Mouse (Mus musculus) spleen, postnatal 36 days (tissue): Measurements from ENCODE around the gene Zfp592.

ENCODE experiments used
- DNase-seq, 2 experiments: peaks; one replicate each; pipeline ENCODE4 v3.0.0; 2022; ENCODE audit warnings: low spot score in 2 of 2, mixed read lengths in 1 of 2

The Zfp592 gene

DNA sequence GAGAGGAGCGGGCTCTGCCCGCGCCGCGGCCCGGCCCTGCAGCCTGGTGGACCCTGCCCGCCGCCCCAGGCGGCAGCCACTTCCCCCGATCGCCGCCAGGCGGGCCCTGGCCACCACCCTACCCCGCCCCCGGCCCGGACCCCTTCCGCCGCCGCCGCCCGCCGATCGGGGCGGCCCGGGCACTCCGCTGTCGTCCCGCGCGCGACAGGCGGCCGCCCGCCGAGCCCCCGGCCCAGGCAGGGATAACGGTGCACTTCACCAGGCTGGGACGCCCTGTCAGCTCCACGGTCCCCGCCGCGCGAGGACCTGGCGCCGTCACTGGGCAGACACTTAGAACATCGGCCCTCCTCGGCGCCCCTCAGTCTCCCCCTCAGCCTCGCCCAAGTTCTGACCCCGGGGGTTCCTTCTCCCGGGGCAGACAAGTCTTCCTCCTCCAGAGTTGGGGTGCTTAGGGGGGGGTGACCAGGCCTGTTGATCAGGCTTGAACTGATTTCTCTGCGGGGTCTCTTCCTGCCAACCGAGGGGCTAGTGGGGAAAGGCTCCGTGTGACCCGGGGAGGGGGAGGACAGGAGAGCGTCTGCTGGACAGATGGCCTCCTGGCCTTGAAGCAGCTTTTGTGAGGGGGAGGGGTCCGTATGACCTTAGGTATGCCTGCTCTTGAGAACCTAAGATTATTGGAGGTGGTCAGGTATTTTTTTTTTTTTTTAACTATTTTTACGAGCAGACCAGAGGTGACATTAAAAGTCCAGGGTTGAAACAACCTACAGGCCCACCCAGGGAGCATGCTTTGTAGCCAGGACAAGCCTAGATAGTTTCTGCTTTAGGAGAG lies 567 bp downstream of the Zfp592 start:
- no peak for DNase-seq

DNA sequence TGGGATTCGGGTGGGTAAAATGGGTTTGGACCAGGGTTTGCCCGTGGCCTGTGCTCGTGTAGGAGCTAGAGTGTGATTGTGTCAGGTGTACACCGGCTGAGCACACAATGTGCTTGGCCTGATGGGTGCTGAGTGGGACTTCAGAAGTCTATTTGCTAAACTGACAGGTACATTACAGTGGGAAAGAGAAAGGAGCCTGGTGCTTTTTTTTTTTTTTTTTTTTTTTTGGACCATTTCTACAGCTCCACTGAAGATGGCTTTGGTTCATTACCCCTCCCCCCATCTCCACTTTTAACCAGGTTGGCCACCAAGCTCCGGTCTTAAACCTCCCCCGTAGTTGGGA lies 1.2 kb downstream of the Zfp592 start:
- DNase-seq = peak in 1 of 2 experiments; percentile 18

DNA sequence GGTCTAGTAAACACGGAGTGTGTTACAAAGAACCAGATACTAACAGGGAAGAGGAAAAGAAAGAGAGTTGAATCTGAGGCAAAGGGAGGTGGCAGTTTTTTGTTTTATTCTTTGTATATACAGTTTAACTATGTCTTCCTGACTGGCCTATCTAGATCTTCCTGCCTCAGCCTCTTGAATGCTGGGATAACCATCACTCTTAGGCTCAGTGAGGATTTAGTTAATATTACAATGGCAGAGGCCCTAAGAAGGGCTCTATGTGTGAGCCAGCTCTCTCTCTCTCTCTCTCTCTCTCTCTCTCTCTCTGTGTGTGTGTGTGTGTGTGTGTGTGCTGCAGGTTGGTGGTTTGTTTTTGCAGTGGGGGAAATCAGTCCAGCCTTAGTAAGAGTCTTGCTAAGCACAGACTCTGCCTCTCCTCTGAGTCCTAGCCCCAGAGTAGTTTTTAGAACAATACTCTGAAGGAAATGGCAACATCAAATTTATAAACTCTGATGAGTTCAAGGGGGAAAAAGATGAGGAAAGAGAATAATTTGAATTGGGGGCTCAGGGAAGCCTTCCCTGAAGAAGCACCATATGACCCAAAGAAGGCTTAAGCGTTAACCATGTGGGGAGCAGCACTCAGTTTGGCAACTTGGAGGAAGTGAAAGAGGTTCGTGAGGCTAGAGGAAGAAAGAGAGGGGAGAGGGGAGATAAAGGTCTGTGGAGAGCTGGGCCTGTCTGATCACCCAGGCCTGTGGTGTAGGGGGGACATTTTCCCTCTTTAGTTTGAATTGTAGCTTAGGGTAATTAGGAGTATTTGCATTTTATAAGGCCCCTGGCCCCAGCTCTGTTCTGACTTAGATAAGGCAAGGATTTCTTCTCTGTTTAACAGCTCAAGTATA lies 2.0 kb downstream of the Zfp592 start:
- DNase-seq = peak; percentile 58 to 69

DNA sequence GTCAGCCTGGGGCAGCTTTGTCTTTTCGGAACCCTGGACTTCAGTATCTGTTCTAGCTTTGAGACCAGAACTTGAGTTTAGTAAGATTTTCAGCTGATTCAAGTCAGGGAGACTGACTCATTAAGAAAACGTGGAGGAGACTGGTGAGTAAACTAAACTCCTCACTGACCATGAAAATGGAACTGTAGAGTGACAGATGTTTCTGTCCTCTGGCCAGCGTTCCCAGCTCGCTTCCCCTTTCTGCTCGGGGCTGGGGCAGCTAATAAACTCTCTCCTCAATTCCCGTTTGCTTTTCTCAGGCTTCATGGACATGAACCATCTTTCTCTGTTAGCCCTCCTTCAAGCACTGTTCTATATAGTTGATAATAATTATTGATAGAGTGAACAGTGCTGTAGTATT lies 4.3 kb downstream of the Zfp592 start:
- peak; percentile 56 for DNase-seq

DNA sequence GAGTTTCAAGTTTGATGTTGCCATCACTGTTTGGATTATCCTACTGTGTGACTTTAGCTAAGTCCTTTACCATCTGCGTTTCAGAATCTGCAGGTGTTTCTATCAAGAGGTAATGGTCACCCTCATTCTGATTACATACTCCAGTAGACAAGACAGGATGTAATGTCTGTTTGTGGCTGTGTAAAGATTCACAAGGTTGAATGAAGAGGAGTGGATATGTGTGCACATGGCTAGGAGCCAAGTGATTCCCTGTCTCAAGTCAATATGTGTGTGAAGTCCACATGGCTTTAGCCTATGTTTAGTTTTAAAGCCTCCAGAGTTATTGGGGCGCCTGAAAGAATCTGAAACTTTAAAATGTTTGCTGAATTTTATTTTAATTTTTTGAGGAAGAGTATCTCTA lies 6.1 kb downstream of the Zfp592 start:
- no peak for DNase-seq

DNA sequence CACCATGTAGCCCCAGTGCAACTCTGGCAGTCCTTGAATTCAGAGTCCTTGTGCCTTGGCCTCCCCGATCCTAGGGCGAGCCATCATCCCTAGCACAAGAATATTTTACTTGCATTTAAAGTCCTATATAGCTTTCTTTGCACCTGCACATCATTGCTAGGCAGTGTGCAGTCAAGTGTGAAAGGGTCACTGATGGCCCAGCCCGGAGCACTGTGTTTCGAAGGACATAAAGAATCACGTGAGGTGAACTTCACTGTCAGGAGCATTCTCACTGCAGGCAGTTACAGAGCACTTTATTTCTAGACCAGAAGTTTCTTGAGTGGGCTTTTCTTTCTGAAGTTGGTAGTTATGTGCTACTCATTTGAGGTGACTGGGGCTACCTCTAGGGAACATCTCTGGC lies 8.4 kb downstream of the Zfp592 start:
- DNase-seq = no peak

DNA sequence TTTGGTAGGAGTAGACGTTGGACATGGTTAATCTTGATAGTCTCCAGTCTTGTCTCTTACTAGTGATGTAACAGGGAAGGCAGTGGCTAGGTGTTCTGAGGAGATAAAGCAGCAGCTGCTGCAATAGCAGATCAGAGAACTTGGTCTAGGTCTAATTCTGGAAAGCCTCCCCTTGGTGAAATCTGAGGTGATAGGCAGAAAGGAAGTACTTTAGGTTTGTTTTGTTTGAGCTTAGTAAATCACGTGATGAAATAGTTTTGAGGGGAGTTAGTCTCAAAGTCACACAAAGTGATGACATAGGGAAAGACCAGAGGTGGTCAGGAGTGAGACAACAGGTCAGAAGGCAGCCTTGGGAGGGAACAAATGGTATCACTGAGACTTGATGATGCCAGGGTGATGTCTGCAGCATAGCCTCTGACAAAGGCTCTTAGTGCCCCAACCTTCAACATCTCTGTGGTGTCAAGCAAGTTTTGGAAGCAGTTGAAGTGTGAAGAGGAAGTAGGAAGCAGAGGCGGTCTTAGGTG lies 11.1 kb downstream of the Zfp592 start:
- DNase-seq = peak; percentile 45

DNA sequence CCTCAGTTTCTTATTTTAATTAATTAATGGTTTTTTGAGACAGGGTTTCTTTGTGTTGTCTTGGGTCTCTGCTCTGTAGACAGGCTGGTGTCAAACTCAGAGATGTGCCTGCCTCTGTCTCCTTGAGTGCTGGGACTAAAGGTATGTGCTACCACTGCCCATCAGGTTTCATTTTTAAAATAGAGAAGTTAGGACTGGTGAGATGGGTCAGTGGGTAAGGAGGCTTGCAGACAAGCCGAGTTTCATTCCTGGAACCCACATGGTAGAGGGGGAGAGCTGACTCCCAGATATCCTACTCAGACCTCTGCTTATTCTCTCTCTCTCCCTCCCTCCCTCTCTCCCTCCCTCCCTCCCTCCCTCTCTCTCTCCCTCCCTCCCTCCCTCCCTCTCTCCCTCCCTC lies 12.5 kb downstream of the Zfp592 start:
- peak; percentile 14 to 25 for DNase-seq

DNA sequence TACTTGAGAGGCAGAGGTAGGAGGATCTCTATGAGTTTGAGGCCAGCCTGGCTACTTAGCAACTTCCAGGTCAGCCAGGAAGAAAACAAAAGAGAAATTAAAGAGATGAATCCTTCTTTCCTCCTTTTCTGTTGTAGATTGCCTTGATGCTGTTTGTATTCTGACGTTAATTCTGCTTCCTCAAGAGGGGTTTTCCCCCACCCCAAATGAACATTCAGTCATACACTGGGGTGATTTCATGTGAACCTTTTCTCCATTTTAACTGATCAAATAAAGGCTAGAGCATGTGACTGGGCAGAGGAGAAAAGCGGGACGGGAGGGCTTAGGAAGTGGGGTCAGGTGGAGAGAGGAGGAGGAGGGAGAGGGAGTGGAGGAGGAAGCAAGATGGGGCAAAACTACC lies 14.8 kb downstream of the Zfp592 start:
- DNase-seq = no peak

DNA sequence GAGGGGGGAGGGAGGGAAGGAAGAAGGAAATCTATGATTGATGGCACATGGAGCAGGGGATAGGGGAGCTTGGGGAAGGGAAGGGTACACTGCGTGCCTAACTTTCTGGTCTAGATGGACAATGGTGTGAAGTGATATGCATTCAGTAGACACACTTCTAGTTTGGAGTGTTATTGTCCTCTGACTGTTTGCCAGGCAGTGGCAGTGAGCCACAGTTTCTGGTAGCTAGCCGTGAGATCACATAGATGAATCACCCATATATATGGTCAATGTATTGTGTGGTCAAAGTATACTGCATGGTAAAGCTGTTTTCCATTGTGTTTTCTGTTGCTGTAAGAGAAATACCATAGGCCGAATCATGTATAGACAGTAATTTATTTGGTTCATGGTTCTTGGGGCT lies 18.1 kb downstream of the Zfp592 start:
- DNase-seq = no peak

DNA sequence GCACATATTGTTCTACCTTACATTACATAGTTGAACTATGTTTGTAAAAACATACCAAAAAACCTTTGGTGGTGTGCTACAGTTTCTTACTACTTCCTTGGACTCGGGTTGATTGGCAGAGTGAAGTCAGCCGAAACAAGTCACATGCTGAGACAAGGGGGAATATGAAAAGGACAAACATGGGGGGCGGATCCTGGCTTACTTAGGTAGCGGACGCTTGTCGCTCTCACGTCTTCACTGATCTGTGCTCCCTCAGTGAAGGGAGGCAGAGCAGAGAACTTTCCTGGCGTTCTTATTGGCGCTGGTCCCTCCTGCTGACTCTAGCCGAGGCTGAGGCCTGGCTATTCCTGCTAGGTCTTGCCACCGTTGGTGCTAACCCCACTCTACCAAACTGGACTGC lies 26.8 kb downstream of the Zfp592 start:
- DNase-seq = no peak

DNA sequence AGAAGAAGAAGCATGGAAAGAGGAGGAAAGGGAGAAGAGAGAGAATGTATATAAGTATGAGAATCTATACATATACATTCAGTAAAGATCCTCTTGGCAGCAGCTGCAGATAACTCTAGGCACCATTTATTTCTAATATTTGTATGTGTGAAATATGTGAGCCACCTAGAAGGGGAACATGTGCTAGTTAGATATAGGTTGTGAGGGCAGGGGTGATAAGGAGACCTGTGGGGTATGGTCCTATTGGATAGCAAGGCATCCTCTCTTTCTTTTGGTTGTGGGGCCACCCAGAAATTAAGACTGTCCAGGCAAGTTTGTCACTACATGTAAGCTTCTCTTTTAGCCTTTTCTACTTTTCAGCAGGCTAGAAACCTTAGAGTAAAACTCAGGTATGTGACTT lies 29.2 kb downstream of the Zfp592 start:
- DNase-seq = no peak

DNA sequence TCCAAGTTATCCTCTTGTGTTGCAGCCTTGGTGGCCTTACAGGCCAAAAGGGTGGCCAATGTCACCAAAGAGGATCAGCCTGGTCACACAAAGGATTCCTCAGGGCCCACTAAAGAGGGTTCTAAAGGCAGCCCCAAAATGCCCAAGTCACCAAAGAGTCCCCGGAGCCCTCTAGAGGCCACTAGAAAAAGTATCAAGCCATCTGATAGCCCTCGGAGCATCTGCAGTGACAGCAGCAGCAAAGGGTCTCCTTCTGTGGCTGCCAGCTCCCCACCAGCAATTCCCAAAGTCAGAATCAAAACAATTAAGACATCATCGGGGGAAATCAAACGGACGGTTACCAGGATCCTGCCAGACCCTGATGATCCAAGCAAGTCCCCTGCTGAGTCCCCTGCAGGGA lies 30.6 kb downstream of the Zfp592 start:
- DNase-seq = peak; percentile 17 to 32

DNA sequence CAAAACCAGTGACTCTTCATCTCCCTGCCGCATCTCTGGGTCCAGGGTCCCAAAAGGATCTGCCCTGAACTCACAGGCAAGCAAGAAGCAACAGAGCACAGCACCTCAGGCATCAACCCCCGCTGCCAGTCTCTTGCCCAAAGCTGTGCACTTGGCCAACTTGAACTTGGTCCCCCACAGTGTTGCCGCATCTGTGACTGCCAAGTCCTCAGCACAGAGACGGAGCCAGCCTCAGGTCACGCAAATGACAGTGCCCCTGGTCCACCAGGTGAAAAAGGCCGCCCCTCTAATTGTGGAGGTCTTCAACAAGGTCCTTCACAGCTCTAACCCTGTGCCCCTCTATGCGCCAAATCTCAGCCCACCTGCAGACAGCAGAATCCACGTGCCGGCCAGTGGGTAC lies 31.2 kb downstream of the Zfp592 start:
- DNase-seq = no peak

DNA sequence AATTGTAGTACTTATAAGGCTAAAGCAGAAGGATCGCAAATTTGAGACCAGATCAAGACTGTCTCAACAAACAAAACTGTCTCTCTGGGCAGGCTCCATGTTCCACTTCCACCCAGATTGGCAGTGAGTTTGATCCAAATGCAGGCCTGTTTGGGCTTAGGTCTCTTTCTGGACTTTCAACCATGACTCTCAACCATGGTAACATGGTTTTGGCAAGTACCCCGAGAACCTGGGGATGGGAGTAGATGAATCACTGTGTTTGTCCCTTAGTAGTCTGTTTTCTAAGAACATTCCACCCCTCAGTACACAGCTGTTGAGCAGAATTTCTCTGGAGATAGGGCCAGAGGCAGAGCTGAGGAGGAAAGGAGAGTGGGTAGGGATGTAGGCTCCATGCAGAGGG lies 32.3 kb downstream of the Zfp592 start:
- DNase-seq = no peak

DNA sequence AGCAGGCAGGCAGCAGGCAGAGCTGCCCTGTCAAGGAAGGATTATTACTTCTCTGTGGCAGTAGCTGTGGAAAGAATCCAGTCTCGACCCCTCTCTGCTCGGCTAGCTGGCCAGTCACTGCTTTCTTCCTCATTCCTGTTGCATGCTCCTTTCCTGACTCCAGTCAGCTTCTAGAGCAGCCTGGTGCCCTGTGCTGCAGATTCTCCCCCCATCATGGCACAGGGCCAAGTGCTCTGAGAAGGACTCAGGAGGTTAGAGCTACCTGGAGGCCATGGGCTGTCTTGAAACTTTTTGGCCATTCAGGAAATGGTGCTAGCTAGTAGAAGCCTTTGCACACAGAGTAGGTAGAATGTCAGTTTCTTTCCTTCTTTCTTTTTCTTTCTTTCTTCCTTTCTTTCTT lies 46.2 kb downstream of the Zfp592 start:
- no peak for DNase-seq

DNA sequence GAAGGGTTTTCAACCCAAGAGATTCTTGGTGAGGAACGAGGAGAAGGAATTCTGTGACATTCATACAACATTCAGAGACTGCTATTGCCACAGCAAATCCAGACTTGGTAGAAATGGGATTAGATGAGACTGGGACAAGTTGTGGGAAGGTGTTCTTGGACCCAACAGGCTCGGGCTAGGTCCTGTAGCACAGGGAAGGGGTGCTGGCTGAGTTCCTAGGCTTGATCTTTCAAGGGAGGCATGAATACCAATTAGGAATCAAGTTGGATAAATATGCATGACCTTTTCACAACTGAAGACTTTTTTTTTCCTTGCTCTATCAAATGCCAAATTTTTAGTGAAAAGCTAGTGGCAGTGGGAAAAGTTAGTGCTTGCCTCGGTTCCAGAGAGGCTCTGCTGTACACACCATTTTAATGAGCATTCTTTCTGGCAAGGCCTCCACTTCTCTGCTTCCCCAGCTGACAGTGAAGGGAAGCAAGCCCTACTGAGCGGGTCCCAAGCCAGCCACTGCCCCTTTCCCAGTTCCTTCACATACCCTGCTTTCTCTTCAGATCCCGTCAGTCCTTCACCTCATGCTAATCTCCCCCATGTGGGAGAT lies 49.6 kb downstream of the Zfp592 start:
- no peak for DNase-seq

DNA sequence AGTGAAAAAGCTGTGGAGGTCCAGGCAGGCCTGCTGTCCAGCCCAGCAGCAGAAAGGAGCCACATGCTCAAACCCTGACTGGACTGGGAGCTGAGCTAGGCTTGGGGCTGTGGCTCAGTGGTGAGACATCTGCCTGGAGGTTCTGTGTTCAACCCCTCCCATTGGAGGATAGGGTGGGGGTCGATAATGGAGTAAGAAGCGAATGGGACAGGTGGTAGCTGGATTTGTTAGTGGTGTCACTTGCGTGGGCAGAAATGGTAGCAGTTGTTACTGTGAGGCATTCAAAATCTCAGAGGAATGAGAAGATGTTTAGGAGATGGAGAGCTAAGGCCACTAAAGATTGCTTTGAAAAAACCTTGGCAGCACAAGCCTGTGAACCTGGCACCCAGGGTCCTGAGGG lies 54.4 kb downstream of the Zfp592 start:
- DNase-seq = no peak

DNA sequence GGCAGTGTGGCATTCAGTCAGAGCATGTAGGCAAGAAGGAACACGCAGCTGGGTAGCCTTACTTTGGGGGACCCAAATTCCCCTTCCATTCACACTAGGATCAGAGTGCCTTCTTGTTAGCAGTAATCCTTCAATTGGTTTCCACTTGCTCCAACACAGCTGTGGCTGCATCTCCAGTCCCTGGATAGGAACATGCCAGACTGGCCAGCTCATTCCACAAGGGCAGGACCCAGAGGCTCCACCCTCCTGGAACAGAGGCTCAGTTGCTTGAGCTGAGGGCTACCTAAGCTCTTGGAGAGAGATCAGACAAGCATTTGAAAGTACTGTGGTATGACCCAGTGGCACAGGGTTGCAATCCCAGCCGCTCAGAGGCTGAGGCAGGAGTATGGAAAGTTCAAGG lies 55.0 kb downstream of the Zfp592 start:
- no peak for DNase-seq

DNA sequence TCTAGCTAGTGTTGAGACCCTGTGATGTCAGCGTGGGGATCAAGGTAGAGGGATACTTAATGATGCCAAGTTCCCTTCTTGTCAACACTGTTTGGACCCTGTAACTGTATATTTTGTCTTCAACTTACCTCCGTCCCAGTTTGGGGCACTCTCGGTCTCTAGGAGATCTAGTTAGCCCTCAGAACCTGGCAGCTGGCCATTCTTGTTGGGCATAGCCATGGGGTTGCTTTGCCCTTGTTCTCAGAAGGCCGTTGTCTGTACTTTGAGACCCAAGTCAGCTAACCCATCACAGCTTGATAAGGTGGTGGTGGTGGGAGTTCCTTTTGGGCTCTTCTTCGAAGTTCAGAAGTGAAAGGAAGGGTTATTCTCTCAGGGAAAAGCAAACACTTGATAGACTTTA lies 56.5 kb downstream of the Zfp592 start:
- DNase-seq = no peak

DNA sequence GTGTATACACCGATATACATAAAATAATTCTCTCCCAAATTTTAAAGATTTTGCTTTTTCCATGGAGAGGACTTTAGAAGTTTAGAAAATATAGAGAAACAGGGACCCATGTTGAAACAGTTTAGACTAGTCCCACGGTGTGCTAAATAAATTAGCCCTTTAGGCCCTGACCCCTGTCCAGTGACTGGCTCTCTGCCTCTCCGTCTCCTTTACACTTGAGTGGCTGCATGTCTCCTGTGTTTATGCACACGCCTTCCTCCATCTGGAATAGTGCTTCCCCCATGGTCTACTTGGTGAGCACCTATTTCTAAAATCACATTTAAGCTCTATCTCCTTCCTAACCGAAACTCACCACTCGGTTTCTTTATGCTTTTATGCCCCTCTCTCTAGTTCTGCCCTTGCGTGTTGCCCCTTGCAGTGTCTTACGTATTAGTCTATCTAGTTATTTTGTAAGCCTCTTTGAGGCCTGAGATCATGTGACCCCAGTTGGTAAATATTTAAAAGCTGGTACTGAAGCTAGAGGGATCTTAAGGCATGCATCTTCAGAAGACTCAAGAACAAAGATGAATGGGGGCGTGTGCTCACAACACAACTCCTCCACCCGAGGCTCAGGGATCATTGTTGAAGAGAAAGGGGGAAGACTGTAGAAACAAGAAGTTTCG lies 62.4 kb downstream of the Zfp592 start:
- no peak for DNase-seq

DNA sequence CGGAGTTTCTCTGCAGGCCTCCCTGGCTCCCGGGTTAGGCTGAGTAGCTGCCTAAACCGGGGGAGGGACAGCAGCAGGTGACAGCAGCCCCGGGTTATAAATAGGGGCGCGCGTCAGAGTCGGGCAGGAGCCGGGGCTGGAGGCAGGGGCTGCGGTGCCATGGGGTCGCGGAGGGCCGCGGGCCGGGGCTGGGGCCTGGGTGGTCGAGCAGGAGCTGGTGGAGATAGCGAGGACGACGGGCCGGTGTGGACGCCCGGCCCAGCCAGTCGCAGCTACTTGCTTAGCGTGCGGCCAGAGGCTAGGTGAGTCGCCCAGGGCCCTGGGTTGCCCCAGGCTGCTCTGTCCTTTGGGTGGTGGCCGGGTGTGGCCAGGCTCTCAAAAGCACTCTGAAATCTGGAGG lies 64.0 kb downstream of the Zfp592 start, which contains the start of gene Alpk3:
TSS of gene Alpk3 (plus strand) at position 130 of the 400 bp plus-strand sequence.
- DNase-seq = no peak
